Comparison of ENCODE assay signal across 8 mouse cellular contexts in the genomic region with DNA sequence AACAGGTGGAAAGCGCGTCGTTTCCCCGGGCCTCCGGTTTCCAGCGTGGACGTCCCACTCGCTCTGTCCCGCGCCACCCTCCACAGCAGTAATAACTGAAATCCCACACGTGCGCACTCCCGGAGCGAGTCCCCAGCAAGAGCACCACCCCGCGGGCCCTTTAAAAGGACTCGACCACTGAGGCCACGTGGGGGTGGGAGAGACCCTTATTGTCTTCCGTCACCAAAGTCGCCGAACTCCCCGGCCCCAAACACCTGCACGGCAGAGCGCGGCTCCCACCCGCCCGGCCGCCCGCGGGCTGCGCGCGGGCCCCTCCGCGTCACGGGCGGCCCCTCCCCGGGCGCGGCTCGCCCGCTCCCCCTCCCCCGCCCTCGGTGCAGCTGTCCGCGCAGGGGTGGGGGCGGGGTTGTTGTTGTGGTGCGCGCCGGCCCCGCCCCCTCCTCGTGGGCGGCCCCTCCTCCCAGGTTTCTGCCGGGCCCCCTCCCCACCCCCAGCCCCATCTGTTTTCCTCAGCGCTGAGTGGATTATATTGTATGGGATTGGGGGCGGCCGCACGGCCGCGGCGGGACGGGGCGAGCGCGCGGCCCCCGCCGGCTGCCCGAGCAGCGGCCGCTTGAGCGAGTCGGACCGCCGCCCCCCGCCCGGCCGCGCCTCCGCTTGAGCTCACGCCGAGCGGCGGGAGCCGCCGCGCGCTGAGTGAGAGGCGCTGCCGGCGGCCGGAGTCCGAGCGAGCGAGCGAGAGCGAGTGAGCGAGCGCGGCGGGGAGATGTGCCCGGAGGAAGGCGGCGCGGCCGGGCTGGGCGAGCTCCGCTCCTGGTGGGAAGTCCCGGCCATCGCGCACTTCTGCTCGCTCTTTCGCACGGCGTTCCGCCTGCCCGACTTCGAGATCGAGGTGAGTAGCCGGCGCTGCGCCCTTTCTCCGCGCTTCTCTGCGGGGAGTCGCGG. TPM values are rescaled to one million over a fixed set of nuclear protein-coding genes. Genes with fewer than 3 reads are reported as not detected.
DNase-seq lines count a peak whose midpoint lies in the region; ATAC-seq lines count a peak whose summit lies in the region.

A gene (plus strand): TSS at position 554 of the 945 bp plus-strand sequence.

- WGBS in intestine, embryonic 15.5 days: 1% methylated on average over 107 of the region's 127 CpGs

- peak; percentile 88 for ATAC-seq in intestine, embryonic 15.5 days
- ATAC-seq in monocyte, adult 5-6 weeks (replicated peaks; ENCODE audit: insufficient number of reproducible peaks, low FRiP score, low TSS enrichment, poor library complexity, severe bottlenecking): no peak

- no peaks in the 10 kb centered on the region for H3K9me3 ChIP-seq in intestine, embryonic 15.5 days

- peak within 1 kb of the TSS; percentile 97 for H3K4me2 ChIP-seq in intestine, embryonic 15.5 days (replicated peaks)

- H3K36me3 ChIP-seq in intestine, embryonic 15.5 days: no peaks in the 10 kb centered on the region

- intact Hi-C loops in gastrocnemius, postnatal 14 days (cut with DNase I; ENCODE audit: low total_unique reads): no loop called here
- intact Hi-C loops in left cerebral cortex, postnatal 25 days (cut with DNase I): loop anchor here (5.0 kb wide), 2 partner anchors 69 to 134 kb away; a partner anchor contains a TSS

- H3K9ac ChIP-seq in intestine, embryonic 15.5 days: peak within 1 kb of the TSS; percentile 66

- H3K4me3 ChIP-seq in intestine, embryonic 15.5 days (replicated peaks): peak within 1 kb of the TSS; percentile 77

- DNase-seq in adrenal gland, adult 2 months: peak; percentile 87
- peak; percentile 80 for DNase-seq in embryo, embryonic 10 days (ENCODE audit: low spot score)
- DNase-seq in gastrocnemius, postnatal 14 days: peak; percentile 74
- DNase-seq in left cerebral cortex, postnatal 25 days (ENCODE audit: low spot score in 2 of 2): peak; percentile 43 to 67
- peak; percentile 89 for DNase-seq in mesoderm, embryonic 11.5 days (ENCODE audit: low read depth, low spot score)
- peak; percentile 82 for DNase-seq in right cerebral cortex, postnatal 4 days

- peaks cover 5% of the 10 kb centered on the region; the same call in 1 of the 2 replicates for H3K4me1 ChIP-seq in intestine, embryonic 15.5 days (replicated peaks)

- H3K27ac ChIP-seq in intestine, embryonic 15.5 days: peak within 1 kb of the TSS; percentile 81

- H3K27me3 ChIP-seq in intestine, embryonic 15.5 days (replicated peaks): peaks cover 3% of the 10 kb centered on the region; the same call in 1 of the 2 replicates

RNA-seq across cellular contexts. Expression of the gene that starts here (rescaled TPM):
- total RNA-seq in adrenal gland, adult 2 months (2021): 1 to 10 TPM; 5.9 to 6.8 TPM
- polyA plus RNA-seq in adrenal gland, adult 2 months (2012; rRNA removed): 4.4 and 5.2 TPM in 2 replicates
- 10 to 100 TPM; 10.2 to 11.0 TPM for total RNA-seq in gastrocnemius, postnatal 14 days (2021)
- 0.88 and 1.2 TPM in 2 replicates for polyA plus RNA-seq in intestine, embryonic 15.5 days (2015; fragmentation: Nextera tagmentation; extraction: Ambion mirVana)
- 1 to 10 TPM; 3.4 to 4.6 TPM for total RNA-seq in left cerebral cortex, postnatal 25 days (2021)
- 1.5 to 4.0 TPM (median 3.3 TPM) in 3 replicates for total RNA-seq in monocyte, adult 5-6 weeks (2017)
